Mouse (Mus musculus) forebrain, embryonic 16.5 days (tissue): ENCODE measurements around the gene Eif2b5. TPM values are rescaled to one million over a fixed set of nuclear protein-coding genes. Genes with fewer than 3 reads are reported as not detected.

Experiments used
- ATAC-seq: fragments of 200-750 bp; cut with Nextera tagmentation; 2 replicates; pipeline ENCODE4 v1.8.0; 2017; ENCODE audit warnings: mild to moderate bottlenecking, moderate library complexity
- H3K27ac ChIP-seq: fragments of 300-500 bp; sonication (generic); 2 replicates; pipeline ENCODE4 v1.5.1; 2014; ENCODE audit warnings: low read length, control low read depth
- H3K27me3 ChIP-seq: fragments of 300-500 bp; sonication (generic); replicated peaks from 2 replicates; pipeline ENCODE4 v1.6.1; 2014; ENCODE audit warnings: low read length; ENCODE audit not compliant: control insufficient read depth, insufficient read depth
- H3K36me3 ChIP-seq: fragments of 300-500 bp; sonication (generic); 2 replicates; pipeline ENCODE4 v1.6.1; 2014; ENCODE audit not compliant: control insufficient read depth, insufficient read depth
- H3K4me1 ChIP-seq: fragments of 300-500 bp; sonication (generic); replicated peaks from 2 replicates; pipeline ENCODE4 v1.6.1; 2014; ENCODE audit warnings: low read length; ENCODE audit not compliant: control insufficient read depth, insufficient read depth
- H3K4me2 ChIP-seq: fragments of 300-500 bp; sonication (generic); 2 replicates; pipeline ENCODE4 v1.6.1; 2014; ENCODE audit warnings: mild to moderate bottlenecking, low read length, control low read depth
- H3K4me3 ChIP-seq: fragments of 300-500 bp; sonication (generic); replicated peaks from 2 replicates; pipeline ENCODE4 v1.5.1; 2014; ENCODE audit warnings: mild to moderate bottlenecking, low read length, control low read depth
- H3K9ac ChIP-seq: fragments of 300-500 bp; sonication (generic); replicated peaks from 2 replicates; pipeline ENCODE4 v1.6.1; 2014; ENCODE audit warnings: low read depth, low read length, control low read depth
- H3K9me3 ChIP-seq: fragments of 300-500 bp; sonication (generic); 2 replicates; pipeline ENCODE4 v1.6.1; 2016; ENCODE audit warnings: low read length; ENCODE audit not compliant: control insufficient read depth
- WGBS: fragments of 180-500 bp; shearing (Covaris S2); extraction: QIAGEN DNeasy Blood & Tissue Kit; methylation state at CpG from one replicate; pipeline ENCODE4 v1.1.7; 2014; 5-methylcytosine and 5-hydroxymethylcytosine counted together
- polyA plus RNA-seq: library from polyadenylated mRNA; unstranded; fragments of >200 nt; fragmentation: Nextera tagmentation; extraction: Ambion mirVana; gene quantifications from 2 replicates; pipeline ENCODE4 v1.2.1, GENCODE M21; 2015

Eif2b5 gene
- polyA plus RNA-seq, 1 experiment from 2014 or later = 107 TPM

- Histone ChIP-seq H3K9ac (peak overlapping the region; percentile 9; the same call in 1 of the 2 replicates), H3K27me3 (no peaks in the 10 kb centered on the region), H3K36me3 (peaks cover 52% of the 10 kb centered on the region), H3K4me2 (no peak overlapping the region), H3K9me3 (no peaks in the 10 kb centered on the region), H3K4me3 (no peak overlapping the region), H3K4me1 (peaks cover 8% of the 10 kb centered on the region), H3K27ac (peak overlapping the region; percentile 37; the same call in 1 of the 2 replicates)
- 73% methylated on average over 5 of the region's 5 CpGs for WGBS
- ATAC-seq = no peak
Observed at GRCm38 (mm10) chr16:20528779-20529178, 30.2 kb downstream of the Eif2b5 start.

GRCm38 (mm10) chr16:20529375-20529774, 30.8 kb downstream of the Eif2b5 start:
- Histone ChIP-seq H3K4me3 (no peak overlapping the region), H3K27ac (no peak overlapping the region), H3K36me3 (peaks cover 49% of the 10 kb centered on the region), H3K4me2 (no peak overlapping the region), H3K9ac (no peak overlapping the region), H3K4me1 (peaks cover 8% of the 10 kb centered on the region), H3K9me3 (no peaks in the 10 kb centered on the region), H3K27me3 (no peaks in the 10 kb centered on the region)
- peak; percentile 29 for ATAC-seq
- WGBS = 14% methylated on average over 1 of the region's 1 CpGs

DNA sequence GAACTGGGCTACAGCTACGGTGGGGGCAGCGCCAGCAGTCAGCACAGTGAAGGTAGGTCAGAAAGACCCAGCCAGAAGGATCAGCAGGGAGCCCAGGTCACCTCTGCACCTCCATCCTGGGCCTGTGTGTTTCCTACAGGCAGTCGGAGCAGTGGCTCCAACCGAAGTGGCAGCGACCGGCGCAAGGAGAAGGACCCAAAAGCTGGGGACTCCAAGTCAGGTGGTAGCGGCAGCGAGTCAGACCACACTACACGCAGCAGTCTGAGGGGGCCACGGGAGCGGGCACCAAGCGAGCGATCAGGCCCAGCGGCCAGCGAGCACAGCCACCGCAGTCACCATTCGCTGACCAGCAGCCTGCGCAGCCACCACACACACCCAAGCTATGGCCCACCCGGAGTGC, 32.3 kb downstream of the Eif2b5 start:
- Histone ChIP-seq H3K36me3 (peaks cover 36% of the 10 kb centered on the region), H3K27me3 (no peaks in the 10 kb centered on the region), H3K9ac (no peak overlapping the region), H3K4me3 (no peak overlapping the region), H3K27ac (no peak overlapping the region), H3K4me2 (no peak overlapping the region), H3K4me1 (peaks cover 8% of the 10 kb centered on the region), H3K9me3 (no peaks in the 10 kb centered on the region)
- 96% methylated on average over 20 of the region's 20 CpGs for WGBS
- ATAC-seq = no peak

GRCm38 (mm10) chr16:20534617-20535295, 36.1 kb downstream of the Eif2b5 start:
- WGBS = 47% methylated on average over 10 of the region's 10 CpGs
- no peak for ATAC-seq
- no peak overlapping the region for H3K27ac ChIP-seq

GRCm38 (mm10) chr16:20535296-20536080, 36.9 kb downstream of the Eif2b5 start, which contains the start of gene Ap2m1:
Gene Ap2m1, plus strand, starts transcription at chr16:20535478.
- Histone ChIP-seq H3K4me2 (peak within 1 kb of the TSS; percentile 94), H3K9ac (peak within 1 kb of the TSS; percentile 99), H3K9me3 (no peaks in the 10 kb centered on the region), H3K4me3 (peak within 1 kb of the TSS; percentile 97), H3K27ac (peak within 1 kb of the TSS; percentile 67), H3K4me1 (peaks cover 26% of the 10 kb centered on the region), H3K27me3 (no peaks in the 10 kb centered on the region), H3K36me3 (peaks cover 25% of the 10 kb centered on the region)
- WGBS = under 1% methylated on average over 52 of the region's 52 CpGs
- peak; percentile 99 for ATAC-seq

More at GRCm38 (mm10) chr16:20534617-20535295, 36.1 kb downstream of the Eif2b5 start:
- Histone ChIP-seq H3K9ac (no peak overlapping the region), H3K27me3 (no peaks in the 10 kb centered on the region), H3K4me3 (no peak overlapping the region), H3K9me3 (no peaks in the 10 kb centered on the region), H3K36me3 (peaks cover 22% of the 10 kb centered on the region), H3K4me1 (peaks cover 26% of the 10 kb centered on the region), H3K4me2 (no peak overlapping the region)

DNA sequence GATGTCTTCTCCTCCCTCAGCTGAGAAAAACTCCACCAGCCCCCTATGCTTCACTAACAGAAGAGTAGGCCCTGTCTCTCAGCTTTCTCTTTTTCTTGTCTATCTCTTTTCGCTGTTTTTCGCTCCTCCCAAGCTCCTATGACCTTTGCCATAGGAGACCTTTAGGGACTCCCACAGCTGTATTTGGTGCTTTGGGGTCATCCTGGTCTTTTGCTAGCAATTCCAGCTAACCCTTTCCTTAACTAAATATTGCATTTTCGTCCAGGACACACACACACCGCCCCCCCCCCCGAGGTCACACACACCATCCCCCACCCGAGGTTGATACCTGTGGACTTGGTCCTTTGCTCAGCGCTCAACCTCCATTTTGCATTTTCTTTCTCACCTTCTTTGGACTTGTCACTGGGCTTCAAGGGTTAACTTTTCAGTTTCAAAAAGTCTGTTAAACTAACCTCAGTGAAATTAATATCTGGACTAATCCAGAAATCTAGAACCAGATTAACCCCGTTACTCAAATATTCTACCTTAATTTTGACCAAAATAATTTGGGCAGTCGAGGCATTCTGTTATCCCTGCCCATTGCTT, 37.6 kb downstream of the Eif2b5 start:
- Histone ChIP-seq H3K4me3 (peak overlapping the region; percentile 97), H3K9ac (peak overlapping the region; percentile 99), H3K4me2 (peak overlapping the region; percentile 94), H3K4me1 (peaks cover 26% of the 10 kb centered on the region), H3K9me3 (no peaks in the 10 kb centered on the region), H3K27me3 (no peaks in the 10 kb centered on the region), H3K36me3 (peaks cover 23% of the 10 kb centered on the region), H3K27ac (peak overlapping the region; percentile 67; the same call in 1 of the 2 replicates)
- WGBS = 33% methylated on average over 9 of the region's 9 CpGs
- ATAC-seq = no peak

GRCm38 (mm10) chr16:20537071-20537471, 38.5 kb downstream of the Eif2b5 start:
- Histone ChIP-seq H3K9me3 (no peaks in the 10 kb centered on the region), H3K4me1 (peaks cover 26% of the 10 kb centered on the region), H3K4me2 (peak overlapping the region; percentile 94), H3K4me3 (peak overlapping the region; percentile 13), H3K9ac (peak overlapping the region; percentile 28), H3K27ac (no peak overlapping the region; the same call in 1 of the 2 replicates), H3K27me3 (no peaks in the 10 kb centered on the region), H3K36me3 (peaks cover 26% of the 10 kb centered on the region)
- WGBS = 13% methylated on average over 5 of the region's 5 CpGs
- ATAC-seq = no peak

GRCm38 (mm10) chr16:20537601-20538320, 39.1 kb downstream of the Eif2b5 start:
- WGBS = 19% methylated on average over 6 of the region's 6 CpGs
- no peak for ATAC-seq
- H3K4me2 ChIP-seq = peak overlapping the region; percentile 94
- peaks cover 26% of the 10 kb centered on the region for H3K4me1 ChIP-seq
- no peaks in the 10 kb centered on the region for H3K27me3 ChIP-seq
- H3K4me3 ChIP-seq = peak overlapping the region; percentile 19
- no peak overlapping the region for H3K27ac ChIP-seq
- peaks cover 27% of the 10 kb centered on the region for H3K36me3 ChIP-seq
- peak overlapping the region; percentile 28 for H3K9ac ChIP-seq
- no peaks in the 10 kb centered on the region for H3K9me3 ChIP-seq
